In the genomic region with DNA sequence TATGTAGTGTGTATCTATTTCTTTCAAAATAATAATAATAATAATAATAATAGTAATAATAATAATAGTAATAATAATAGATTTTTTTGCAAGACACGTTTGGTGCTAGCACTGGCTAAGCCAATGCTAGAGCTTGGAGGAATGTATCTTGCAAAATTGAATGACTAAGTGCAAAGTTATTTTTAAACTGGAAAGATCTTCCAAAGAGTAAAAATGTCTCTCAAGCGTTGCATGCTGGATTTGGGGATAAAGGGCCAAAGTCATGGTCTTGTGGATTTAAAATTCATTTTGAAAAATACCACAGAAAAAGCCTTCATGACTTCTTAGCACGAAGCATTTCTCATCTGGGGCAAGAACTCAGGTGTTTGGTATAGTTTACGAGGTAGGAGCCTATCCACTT, we compare ENCODE assay signal across 27 mouse cellular contexts.
"Had no signal": no experiment of that assay in that cellular context is flagged by ENCODE, and none has a peak within 500 bp of the region (broad histone marks: within the 10 kb centered on the region; RNA-seq: fewer than 3 reads in every experiment).

No protein-coding gene starts in this region.

- H3K27me3 ChIP-seq: heart, embryonic 13.5 days; heart, embryonic 15.5 days; hindbrain, embryonic 13.5 days; hindbrain, embryonic 15.5 days; intestine, embryonic 15.5 days; kidney, embryonic 15.5 days; limb, embryonic 13.5 days; limb, embryonic 15.5 days; liver, embryonic 12.5 days had no signal

- ATAC-seq: inflammation-experienced regulatory T-cells, adult 6 months; intestine, embryonic 15.5 days; intestine, postnatal 0 days; liver, embryonic 12.5 days had no signal

- H3K4me3 ChIP-seq: heart, adult 2 months; heart, embryonic 13.5 days; heart, embryonic 15.5 days; hindbrain, embryonic 13.5 days; hindbrain, embryonic 15.5 days; intestine, embryonic 15.5 days; kidney, embryonic 15.5 days; limb, embryonic 13.5 days; limb, embryonic 15.5 days; liver, embryonic 12.5 days had no signal

- H3K27ac ChIP-seq: heart, adult 2 months; heart, embryonic 13.5 days; heart, embryonic 15.5 days; hindbrain, embryonic 13.5 days; hindbrain, embryonic 15.5 days; intestine, embryonic 15.5 days; kidney, embryonic 15.5 days; kidney, postnatal 0 days; limb, embryonic 13.5 days; limb, embryonic 15.5 days; liver, embryonic 12.5 days; liver, embryonic 14.5 days had no signal

- H3K4me1 ChIP-seq: heart, embryonic 13.5 days; heart, embryonic 15.5 days; hindbrain, embryonic 13.5 days; hindbrain, embryonic 15.5 days; intestine, embryonic 15.5 days; kidney, embryonic 15.5 days; limb, embryonic 13.5 days; limb, embryonic 15.5 days; liver, embryonic 12.5 days had no signal

- H3K9ac ChIP-seq: heart, embryonic 13.5 days; heart, embryonic 15.5 days; hindbrain, embryonic 13.5 days; hindbrain, embryonic 15.5 days; intestine, embryonic 15.5 days; kidney, embryonic 15.5 days; limb, embryonic 13.5 days; limb, embryonic 15.5 days; liver, embryonic 12.5 days; liver, embryonic 14.5 days had no signal

- H3K36me3 ChIP-seq: heart, embryonic 13.5 days; heart, embryonic 15.5 days; hindbrain, embryonic 13.5 days; hindbrain, embryonic 15.5 days; intestine, embryonic 15.5 days; kidney, embryonic 15.5 days; limb, embryonic 13.5 days; limb, embryonic 15.5 days; liver, embryonic 12.5 days had no signal

- DNase-seq: gastrocnemius, postnatal 14 days; gastrocnemius, postnatal 36 days; heart, adult 11 months; heart, adult 2 months; heart, postnatal 14 days; heart, postnatal 36 days; kidney, adult 18-20 months; kidney, adult 8-10 months; kidney, postnatal 14 days; kidney, postnatal 36 days; layer of hippocampus, adult 9-11 months; layer of hippocampus, postnatal 36 days; left cerebral cortex, postnatal 4 days had no signal

- H3K4me2 ChIP-seq: heart, embryonic 11.5 days; heart, embryonic 13.5 days; heart, embryonic 15.5 days; hindbrain, embryonic 13.5 days; hindbrain, embryonic 15.5 days; intestine, embryonic 15.5 days; kidney, embryonic 15.5 days; limb, embryonic 13.5 days; limb, embryonic 15.5 days; liver, embryonic 12.5 days had no signal

- H3K9me3 ChIP-seq: heart, embryonic 13.5 days; heart, embryonic 15.5 days; hindbrain, embryonic 13.5 days; hindbrain, embryonic 15.5 days; intestine, embryonic 15.5 days; kidney, embryonic 15.5 days; limb, embryonic 13.5 days; limb, embryonic 15.5 days; liver, embryonic 12.5 days had no signal
